Comparison of ENCODE assay signal across 8 mouse cellular contexts in the genomic region with DNA sequence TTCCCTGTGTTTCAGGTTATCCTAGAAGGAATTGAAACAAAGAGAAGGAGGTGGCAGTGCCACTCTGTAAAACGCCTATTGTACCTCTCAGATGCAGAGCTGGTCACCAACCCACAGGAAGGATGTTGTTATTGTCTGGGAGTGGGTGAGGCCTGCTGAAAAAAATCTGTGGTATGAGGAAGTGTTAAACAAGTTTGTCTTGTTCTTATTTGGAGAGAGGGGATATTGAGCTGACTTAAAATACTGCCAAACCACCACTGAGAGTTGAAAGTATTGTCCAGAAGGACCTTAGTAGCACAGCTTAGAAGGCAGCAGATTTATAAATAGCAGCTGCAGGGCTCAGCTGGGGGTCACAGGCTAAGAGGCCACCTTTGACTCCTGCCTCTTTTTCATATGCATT. TPM values are rescaled to one million over a fixed set of nuclear protein-coding genes. Genes with fewer than 3 reads are reported as not detected.
DNase-seq lines count a peak whose midpoint lies in the region; ATAC-seq and TF ChIP-seq lines count a peak whose summit lies in the region.

No protein-coding gene starts in this region.

- no peak; the same call in 1 of the 2 replicates for ATAC-seq in intestine, embryonic 14.5 days (replicated peaks; ENCODE audit: low FRiP score, low TSS enrichment, low read depth)
- ATAC-seq in intestine, postnatal 0 days = no peak
- ATAC-seq in inflammation-experienced regulatory T-cells, adult 6 months = peak; percentile 79

- TF ChIP-seq CTCF in intestine, postnatal 0 days (IDR thresholded peaks at IDR 0.05; ENCODE audit: low read depth) = no peak

- H3K4me3 ChIP-seq in intestine, embryonic 14.5 days (ENCODE audit: low read depth, low read length) = no peak overlapping the region
- H3K4me3 ChIP-seq in intestine, postnatal 0 days (ENCODE audit: low read depth, low read length) = no peak overlapping the region

- 41% methylated on average over 1 of the region's 1 CpGs for WGBS in intestine, embryonic 14.5 days
- WGBS in intestine, postnatal 0 days = 8% methylated on average over 1 of the region's 1 CpGs

- no peaks in the 10 kb centered on the region for H3K27me3 ChIP-seq in intestine, embryonic 14.5 days (replicated peaks; ENCODE audit: control insufficient read depth, insufficient read depth, low read length)
- no peaks in the 10 kb centered on the region for H3K27me3 ChIP-seq in intestine, postnatal 0 days (replicated peaks; ENCODE audit: control insufficient read depth, insufficient read depth, low read length)

- H3K9me3 ChIP-seq in intestine, embryonic 14.5 days (ENCODE audit: control insufficient read depth, low read length) = no peaks in the 10 kb centered on the region
- H3K9me3 ChIP-seq in intestine, postnatal 0 days (ENCODE audit: control insufficient read depth) = no peaks in the 10 kb centered on the region

- H3K36me3 ChIP-seq in intestine, embryonic 14.5 days (ENCODE audit: control insufficient read depth, insufficient read depth, low read length) = no peaks in the 10 kb centered on the region
- no peaks in the 10 kb centered on the region for H3K36me3 ChIP-seq in intestine, postnatal 0 days (ENCODE audit: control insufficient read depth, insufficient read depth)

- no peak for DNase-seq in intestine, embryonic 14.5 days (ENCODE audit: low spot score)
- peak; percentile 41 for DNase-seq in R1 (ENCODE audit: low read depth, low spot score)
- DNase-seq in natural killer cell, adult 2 months (ENCODE audit: low spot score in 2 of 2) = peak; percentile 45
- no peak for DNase-seq in cerebellum, adult 11 months
- DNase-seq in cerebellum, postnatal 36 days = no peak
- DNase-seq in gastrocnemius, postnatal 25 days = no peak

- H3K4me2 ChIP-seq in intestine, embryonic 14.5 days (ENCODE audit: low read length) = no peak overlapping the region
- no peak overlapping the region for H3K4me2 ChIP-seq in intestine, postnatal 0 days (replicated peaks; ENCODE audit: low read depth)

- H3K27ac ChIP-seq in intestine, embryonic 14.5 days (ENCODE audit: low read depth) = peak overlapping the region; percentile 38; the same call in 1 of the 2 replicates
- no peak overlapping the region for H3K27ac ChIP-seq in intestine, postnatal 0 days (ENCODE audit: low read depth, low read length)

- H3K4me1 ChIP-seq in intestine, embryonic 14.5 days (replicated peaks; ENCODE audit: control insufficient read depth, insufficient read depth, low read length) = peaks cover 4% of the 10 kb centered on the region
- H3K4me1 ChIP-seq in intestine, postnatal 0 days (replicated peaks; ENCODE audit: control insufficient read depth, insufficient read depth, low read length) = no peaks in the 10 kb centered on the region

- no peak overlapping the region for H3K9ac ChIP-seq in intestine, embryonic 14.5 days (ENCODE audit: low read length)
- H3K9ac ChIP-seq in intestine, postnatal 0 days (ENCODE audit: low read depth, low read length) = no peak overlapping the region

RNA-seq across cellular contexts. Expression of gene Maml2, which starts 25.9 kb away (rescaled TPM):
- 6.3 and 6.5 TPM in 2 replicates for polyA plus RNA-seq in intestine, embryonic 14.5 days (2014; fragmentation: Nextera tagmentation; extraction: Ambion mirVana)
- 3.1 and 3.4 TPM in 2 replicates for polyA plus RNA-seq in intestine, postnatal 0 days (2015; fragmentation: Nextera tagmentation; extraction: Ambion mirVana)
- 10 to 100 TPM; 32.1 to 46.4 (median 45.1) TPM for polyA plus RNA-seq in inflammation-experienced regulatory T-cells, adult 6 months (2017; shearing (Covaris generic))
- total RNA-seq in gastrocnemius, postnatal 25 days (2021) = 1 to 10 TPM; 2.1 to 3.2 TPM

Comparison
In these comparisons a context has a peak if more than half of its experiments do, and no peak if none do; other contexts are left out.
1. DNase-seq: peak in R1 (single experiment) and natural killer cell, adult 2 months (2 of 2); none in intestine, embryonic 14.5 days (single experiment), cerebellum, adult 11 months (single experiment), cerebellum, postnatal 36 days (0 of 2) and gastrocnemius, postnatal 25 days (single experiment).